Mouse (Mus musculus) lung, postnatal 36 days (tissue): ENCODE results near the gene Braf.

Experiments used
- DNase-seq: peaks from one replicate; pipeline ENCODE4 v3.0.0; 2022; ENCODE audit warnings: mixed read lengths

Gene Braf

DNA sequence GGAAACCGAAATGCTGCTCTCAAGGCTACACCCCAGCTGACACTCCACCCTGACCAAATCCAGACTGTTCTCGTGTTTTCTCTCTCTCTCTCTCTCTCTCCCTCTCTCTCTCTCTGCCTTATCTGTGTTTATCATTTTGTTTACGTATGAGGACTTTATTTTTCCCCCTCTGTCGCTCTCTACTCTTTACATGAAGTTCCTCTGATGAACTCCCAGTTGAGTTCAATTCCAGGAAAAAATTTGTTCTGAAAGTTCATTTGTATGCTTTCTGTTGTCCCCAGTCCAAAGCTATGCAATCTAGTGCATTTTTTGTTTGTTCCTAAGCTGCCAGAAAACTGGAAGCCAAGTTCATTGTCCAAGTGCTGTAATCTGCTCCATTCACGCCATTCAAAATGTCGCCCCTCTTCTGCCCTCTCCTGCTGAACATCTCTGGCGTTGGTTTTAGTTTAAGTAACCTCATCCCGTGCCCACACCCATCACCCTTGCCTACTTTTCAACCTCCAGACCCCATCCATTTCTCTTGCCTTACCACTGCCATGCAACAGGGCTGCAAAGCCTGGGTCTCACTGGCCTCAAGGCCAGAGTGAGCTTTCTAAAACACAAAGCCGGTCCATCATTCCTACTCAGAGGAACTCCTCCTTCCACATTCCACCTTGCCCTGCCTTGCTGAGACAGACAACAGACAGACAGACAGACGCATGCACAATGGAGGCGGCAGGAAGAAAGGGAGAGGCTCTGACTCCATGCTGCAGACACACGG is 170.2 kb downstream of the Braf start:
- no peak for DNase-seq
